Mouse (Mus musculus) embryo, embryonic 10 days (tissue): Measurements from ENCODE around the gene Cyld.
"Not testable (repeated sequence)": the region's sequence is repeated elsewhere in the genome, so short reads cannot be mapped to it uniquely, and the experiment has no call there.

ENCODE experiments used
- DNase-seq: peaks from one replicate; pipeline ENCODE4 v3.0.0-alpha.2; 2015; ENCODE audit warnings: low spot score

Gene Cyld

GRCm38 (mm10) chr8:88696721-88697641 is at the start of gene Cyld:
Gene Cyld, plus strand, starts transcription at chr8:88697028.
- DNase-seq, result peak; percentile 98

- no peak for DNase-seq
Measured at GRCm38 (mm10) chr8:88648322-88648721, 48.5 kb upstream of the Cyld start.

- DNase-seq, result no peak
Measured at GRCm38 (mm10) chr8:88650016-88650708, 46.7 kb upstream of the Cyld start.

GRCm38 (mm10) chr8:88651122-88651521 is 45.7 kb upstream of the Cyld start:
- not testable (repeated sequence) for DNase-seq

- no peak for DNase-seq
Measured at GRCm38 (mm10) chr8:88655334-88655733, 41.5 kb upstream of the Cyld start.

- no peak for DNase-seq
Measured at GRCm38 (mm10) chr8:88659873-88660272, 37.0 kb upstream of the Cyld start.

GRCm38 (mm10) chr8:88662401-88662821 is 34.4 kb upstream of the Cyld start:
- no peak for DNase-seq

- DNase-seq, result no peak
Measured at GRCm38 (mm10) chr8:88664121-88664520, 32.7 kb upstream of the Cyld start.

- DNase-seq, result no peak
Measured at GRCm38 (mm10) chr8:88664947-88665346, 31.9 kb upstream of the Cyld start.

GRCm38 (mm10) chr8:88666435-88666834 is 30.4 kb upstream of the Cyld start:
- DNase-seq, result no peak

- DNase-seq, result no peak
Measured at GRCm38 (mm10) chr8:88668400-88669086, 28.3 kb upstream of the Cyld start.

- DNase-seq, result no peak
Measured at GRCm38 (mm10) chr8:88670782-88671181, 26.0 kb upstream of the Cyld start.

- no peak for DNase-seq
Measured at GRCm38 (mm10) chr8:88671575-88671974, 25.3 kb upstream of the Cyld start.

- DNase-seq, result no peak
Measured at GRCm38 (mm10) chr8:88673859-88674258, 23.0 kb upstream of the Cyld start.

- DNase-seq, result no peak
Measured at GRCm38 (mm10) chr8:88675372-88676165, 21.3 kb upstream of the Cyld start.

- DNase-seq, result no peak
Measured at GRCm38 (mm10) chr8:88677071-88677470, 19.8 kb upstream of the Cyld start.

- DNase-seq, result no peak
Measured at GRCm38 (mm10) chr8:88680566-88680965, 16.3 kb upstream of the Cyld start.

- no peak for DNase-seq
Measured at GRCm38 (mm10) chr8:88681046-88681445, 15.8 kb upstream of the Cyld start.

- no peak for DNase-seq
Measured at GRCm38 (mm10) chr8:88683656-88684289, 13.1 kb upstream of the Cyld start.

GRCm38 (mm10) chr8:88686226-88686905 is 10.5 kb upstream of the Cyld start:
- no peak for DNase-seq

GRCm38 (mm10) chr8:88686906-88687235 is 10.0 kb upstream of the Cyld start:
- no peak for DNase-seq
